In genomic region chr4:82690267-82690666, GRCm38 (mm10) we compare ENCODE assay signal across 9 mouse cellular contexts. TPM values are rescaled to one million over a fixed set of nuclear protein-coding genes. Genes with fewer than 3 reads are reported as not detected.
DNase-seq lines count a peak whose midpoint lies in the region; ATAC-seq and TF ChIP-seq lines count a peak whose summit lies in the region.
"Had no signal": no experiment of that assay in that cellular context is flagged by ENCODE, and none has a peak within 500 bp of the region (broad histone marks: within the 10 kb centered on the region; RNA-seq: fewer than 3 reads in every experiment).

No protein-coding gene starts in this region.

- H3K27ac ChIP-seq in hindbrain, postnatal 0 days, result peak overlapping the region; percentile 22
- peak overlapping the region; percentile 79 for H3K27ac ChIP-seq in neural tube, embryonic 13.5 days (replicated peaks)

- 21% methylated on average over 7 of the region's 7 CpGs for WGBS in hindbrain, postnatal 0 days
- WGBS in neural tube, embryonic 13.5 days, result 25% methylated on average over 7 of the region's 7 CpGs

- H3K4me2 ChIP-seq in hindbrain, postnatal 0 days (ENCODE audit: low read depth, low read length), result no peak overlapping the region
- H3K4me2 ChIP-seq in neural tube, embryonic 13.5 days, result no peak overlapping the region

- H3K9ac ChIP-seq in hindbrain, postnatal 0 days (replicated peaks; ENCODE audit: low read length), result no peak overlapping the region
- no peak overlapping the region for H3K9ac ChIP-seq in neural tube, embryonic 13.5 days

- peak; percentile 91 for ATAC-seq in hindbrain, postnatal 0 days
- peak; percentile 85 for ATAC-seq in neural tube, embryonic 13.5 days (ENCODE audit: low read depth)

- H3K4me3 ChIP-seq in hindbrain, postnatal 0 days (ENCODE audit: low read length), result no peak overlapping the region
- H3K4me3 ChIP-seq in neural tube, embryonic 13.5 days, result no peak overlapping the region

- H3K9me3 ChIP-seq in hindbrain, postnatal 0 days (ENCODE audit: low read length), result no peaks in the 10 kb centered on the region
- no peaks in the 10 kb centered on the region for H3K9me3 ChIP-seq in neural tube, embryonic 13.5 days

- intact Hi-C loops in left cerebral cortex, postnatal 10 days (cut with DNase I), result no loop called here

- no peak for TF ChIP-seq CTCF in hindbrain, postnatal 0 days (IDR thresholded peaks at IDR 0.05; ENCODE audit: low read depth)

- H3K27me3 ChIP-seq in hindbrain, postnatal 0 days (ENCODE audit: insufficient read depth, low read length), result no peaks in the 10 kb centered on the region
- no peaks in the 10 kb centered on the region for H3K27me3 ChIP-seq in neural tube, embryonic 13.5 days

- H3K4me1 ChIP-seq in hindbrain, postnatal 0 days (ENCODE audit: insufficient read depth, low read length), result no peaks in the 10 kb centered on the region; the same call in 1 of the 2 replicates
- peaks cover 42% of the 10 kb centered on the region for H3K4me1 ChIP-seq in neural tube, embryonic 13.5 days (replicated peaks)

- peak; percentile 46 to 63 for DNase-seq in left cerebral cortex, postnatal 10 days (ENCODE audit: extremely low spot score in 1 of 2, low spot score in 2 of 2)
- no peak for DNase-seq in left cerebral cortex, adult 18-20 months (ENCODE audit: low spot score in 2 of 2)
- peak; percentile 78 for DNase-seq in cerebellum, adult 8-10 months
- peak; percentile 58 for DNase-seq in gastrocnemius, postnatal 10 days
- DNase-seq in hindbrain, postnatal 0 days (ENCODE audit: low spot score), result peak; percentile 95
- DNase-seq in natural killer cell, adult 2 months (ENCODE audit: low spot score in 2 of 2), result no peak
- no peak for DNase-seq in thymus, postnatal 4 days

- H3K36me3 ChIP-seq in hindbrain, postnatal 0 days (ENCODE audit: insufficient read depth, low read length), result no peaks in the 10 kb centered on the region
- H3K36me3 ChIP-seq in neural tube, embryonic 13.5 days, result no peaks in the 10 kb centered on the region

RNA-seq across cellular contexts. Expression of gene Nfib, which starts 15.3 kb away (rescaled TPM):
- total RNA-seq in left cerebral cortex, postnatal 10 days (2021), result 100 to 1,000 TPM; 105 to 109 TPM
- total RNA-seq in left cerebral cortex, adult 18-20 months (2021), result 10 to 100 TPM; 79.0 to 80.3 TPM
- 100 to 1,000 TPM; 145 to 150 TPM for total RNA-seq in gastrocnemius, postnatal 10 days (2021)
- 91.5 and 112 TPM in 2 replicates for total RNA-seq in hindbrain, postnatal 0 days (2014; rRNA removed)
- 69.8 and 73.3 TPM in 2 replicates for polyA plus RNA-seq in hindbrain, postnatal 0 days (2015; fragmentation: Nextera tagmentation; extraction: Ambion mirVana)
- polyA plus RNA-seq in neural tube, embryonic 13.5 days (2015; fragmentation: Nextera tagmentation; extraction: Ambion mirVana), result 71.3 and 81.2 TPM in 2 replicates
- total RNA-seq: MEL had no signal

Comparison
In these comparisons a context has a peak if more than half of its experiments do, and no peak if none do; other contexts are left out.
1. DNase-seq: peak in left cerebral cortex, postnatal 10 days (2 of 2), cerebellum, adult 8-10 months (single experiment), gastrocnemius, postnatal 10 days (single experiment) and hindbrain, postnatal 0 days (single experiment); none in left cerebral cortex, adult 18-20 months (0 of 2), natural killer cell, adult 2 months (0 of 2) and thymus, postnatal 4 days (single experiment).